Mouse (Mus musculus) ES-Bruce4 (cell line): ENCODE measurements around the gene Ptchd4. TPM values are rescaled to one million over a fixed set of nuclear protein-coding genes. Genes with fewer than 3 reads are reported as not detected.

Experiments
- H3K27ac ChIP-seq: 2 replicates; pipeline ENCODE4 v1.5.1; 2012; ENCODE audit warnings: low read length, inconsistent platforms; ENCODE audit not compliant: insufficient read depth
- H3K27me3 ChIP-seq: 2 replicates; pipeline ENCODE4 v1.6.1; 2012; ENCODE audit warnings: mild to moderate bottlenecking, low read length, inconsistent platforms; ENCODE audit not compliant: control insufficient read depth, poor library complexity, insufficient read depth, severe bottlenecking
- H3K36me3 ChIP-seq: 2 replicates; pipeline ENCODE4 v1.6.1; 2012; ENCODE audit warnings: inconsistent platforms, mild to moderate bottlenecking, low read length, moderate library complexity; ENCODE audit not compliant: control insufficient read depth, poor library complexity, insufficient read depth, severe bottlenecking
- H3K4me1 ChIP-seq: one replicate; pipeline ENCODE4 v1.8.1; 2011; ENCODE audit warnings: low read length; ENCODE audit not compliant: control insufficient read depth, insufficient read depth
- H3K4me3 ChIP-seq: 2 replicates; pipeline ENCODE4 v1.5.1; 2011; ENCODE audit warnings: low read depth, mild to moderate bottlenecking, low read length
- H3K9ac ChIP-seq: 2 replicates; pipeline ENCODE4 v1.6.1; 2012; ENCODE audit warnings: low read depth, mild to moderate bottlenecking, inconsistent platforms; ENCODE audit not compliant: poor library complexity, severe bottlenecking
- H3K9me3 ChIP-seq: replicated peaks from 2 replicates; pipeline ENCODE4 v1.6.1; 2012; ENCODE audit warnings: mild to moderate bottlenecking, low read length, inconsistent platforms; ENCODE audit not compliant: control insufficient read depth, poor library complexity, insufficient read depth, severe bottlenecking
- CTCF ChIP-seq: IDR thresholded peaks from one replicate; pipeline ENCODE4 v1.8.1; 2011; ENCODE audit warnings: low read depth, low read length
- EP300 ChIP-seq: IDR thresholded peaks from 2 replicates; pipeline ENCODE4 v1.6.1; 2011; ENCODE audit warnings: low read depth, low read length; ENCODE audit not compliant: insufficient read depth
- POLR2A ChIP-seq: IDR thresholded peaks from one replicate; pipeline ENCODE4 v1.8.1; 2011; ENCODE audit warnings: low read length; ENCODE audit not compliant: insufficient read depth
- polyA plus RNA-seq: library from polyadenylated mRNA; stranded (reverse); fragments of >200 nt; gene quantifications from 2 replicates; pipeline ENCODE4 v1.2.4, GENCODE M21; 2011; ENCODE audit warnings: low read depth; ENCODE audit not compliant: missing spikeins, insufficient read depth, insufficient read length

Ptchd4 gene
- polyA plus RNA-seq, 1 experiment = not detected

DNA sequence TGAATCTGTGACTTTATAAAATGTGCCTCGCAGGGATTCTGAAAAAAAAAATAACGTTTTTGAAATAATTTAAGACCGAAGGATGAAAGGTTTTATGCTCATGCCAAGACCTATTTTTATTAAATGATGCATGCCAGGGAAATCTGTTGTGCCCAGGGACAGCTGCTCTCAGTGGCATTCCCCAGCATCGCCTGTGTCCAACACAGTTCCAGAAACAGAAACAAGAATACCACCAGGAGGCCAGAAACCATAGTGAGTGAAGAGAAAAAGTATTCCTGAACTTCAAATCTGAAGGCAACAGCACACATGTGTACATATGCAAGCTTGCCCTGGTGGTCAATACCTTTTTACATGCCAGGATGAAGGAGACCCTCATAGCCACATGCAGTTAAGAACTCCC lies 17.8 kb upstream of the Ptchd4 start:
- no peaks in the 10 kb centered on the region for H3K36me3 ChIP-seq
- H3K9ac ChIP-seq = no peak overlapping the region
- H3K9me3 ChIP-seq = no peaks in the 10 kb centered on the region
- H3K27ac ChIP-seq = no peak overlapping the region
- H3K27me3 ChIP-seq = no peaks in the 10 kb centered on the region
- no peaks in the 10 kb centered on the region for H3K4me1 ChIP-seq
- no peak overlapping the region for H3K4me3 ChIP-seq
- TF ChIP-seq CTCF (no peak), POLR2A (no peak), EP300 (no peak)

GRCm38 (mm10) chr17:42299681-42300080 lies 16.1 kb upstream of the Ptchd4 start:
- H3K4me1 ChIP-seq = no peaks in the 10 kb centered on the region
- H3K27me3 ChIP-seq = no peaks in the 10 kb centered on the region
- no peaks in the 10 kb centered on the region for H3K9me3 ChIP-seq
- H3K27ac ChIP-seq = no peak overlapping the region
- no peak overlapping the region for H3K4me3 ChIP-seq
- no peak overlapping the region for H3K9ac ChIP-seq
- no peak for TF ChIP-seq EP300
- TF ChIP-seq POLR2A = no peak
- no peak for TF ChIP-seq CTCF
- no peaks in the 10 kb centered on the region for H3K36me3 ChIP-seq

- H3K27ac ChIP-seq = no peak overlapping the region
- H3K4me1 ChIP-seq = no peaks in the 10 kb centered on the region
- TF ChIP-seq EP300 (no peak), CTCF (no peak), POLR2A (no peak)
- no peak overlapping the region for H3K4me3 ChIP-seq
- H3K9ac ChIP-seq = no peak overlapping the region
- H3K9me3 ChIP-seq = no peaks in the 10 kb centered on the region
- no peaks in the 10 kb centered on the region for H3K27me3 ChIP-seq
- no peaks in the 10 kb centered on the region for H3K36me3 ChIP-seq
Observed at GRCm38 (mm10) chr17:42303062-42303577, 12.6 kb upstream of the Ptchd4 start.

DNA sequence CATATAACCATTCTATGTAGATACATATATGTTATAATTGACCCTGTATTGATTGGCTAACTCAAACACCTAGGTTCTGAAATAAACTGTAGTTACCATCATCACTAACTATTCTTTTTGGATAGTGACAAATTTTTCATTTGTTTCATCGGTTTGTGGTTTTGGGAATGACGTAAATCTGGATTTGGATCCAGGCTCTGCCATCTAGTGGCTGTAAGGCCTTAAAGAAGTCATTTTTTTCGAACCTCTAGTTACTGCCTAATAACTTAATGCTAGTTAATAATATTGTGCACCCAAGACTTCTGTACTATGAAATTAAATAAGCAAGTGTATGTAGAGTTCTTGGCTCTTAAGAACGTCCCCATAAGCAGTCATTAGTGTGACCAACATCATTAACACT lies 11.5 kb upstream of the Ptchd4 start:
- Histone ChIP-seq H3K4me1 (no peaks in the 10 kb centered on the region), H3K36me3 (no peaks in the 10 kb centered on the region), H3K4me3 (no peak overlapping the region), H3K27me3 (no peaks in the 10 kb centered on the region), H3K9ac (no peak overlapping the region), H3K9me3 (no peaks in the 10 kb centered on the region), H3K27ac (no peak overlapping the region)
- TF ChIP-seq CTCF = no peak
- no peak for TF ChIP-seq POLR2A
- TF ChIP-seq EP300 = no peak

GRCm38 (mm10) chr17:42307001-42307400 lies 8.7 kb upstream of the Ptchd4 start:
- H3K36me3 ChIP-seq = no peaks in the 10 kb centered on the region
- no peaks in the 10 kb centered on the region for H3K4me1 ChIP-seq
- H3K27me3 ChIP-seq = no peaks in the 10 kb centered on the region
- no peak overlapping the region for H3K27ac ChIP-seq
- TF ChIP-seq EP300 (no peak), POLR2A (no peak), CTCF (peak; percentile 13)
- H3K4me3 ChIP-seq = no peak overlapping the region
- H3K9ac ChIP-seq = no peak overlapping the region
- H3K9me3 ChIP-seq = no peaks in the 10 kb centered on the region

GRCm38 (mm10) chr17:42310136-42310535 lies 5.6 kb upstream of the Ptchd4 start:
- Histone ChIP-seq H3K36me3 (no peaks in the 10 kb centered on the region), H3K27ac (no peak overlapping the region), H3K27me3 (no peaks in the 10 kb centered on the region), H3K9ac (no peak overlapping the region), H3K4me3 (no peak overlapping the region), H3K4me1 (no peaks in the 10 kb centered on the region), H3K9me3 (no peaks in the 10 kb centered on the region)
- TF ChIP-seq CTCF = no peak
- TF ChIP-seq EP300 = no peak
- TF ChIP-seq POLR2A = no peak
